Mouse (Mus musculus) small intestine, adult 2 months (tissue): ENCODE results near the gene Rapsn. TPM values are rescaled to one million over a fixed set of nuclear protein-coding genes. Genes with fewer than 3 reads are reported as not detected.
A peak's percentile ranks its signal among the peaks of the same experiment; 100 is the strongest.

Experiments used
- H3K27ac ChIP-seq: fragments of 200-500 bp; 2 replicates; pipeline ENCODE4 v1.5.1; 2012; ENCODE audit warnings: low read depth, low read length, control low read depth, inconsistent platforms; ENCODE audit not compliant: insufficient read depth
- H3K27me3 ChIP-seq: fragments of 200-500 bp; 2 replicates; pipeline ENCODE4 v1.6.1; 2012; ENCODE audit warnings: mild to moderate bottlenecking, moderate library complexity, low read length, inconsistent platforms; ENCODE audit not compliant: control insufficient read depth, insufficient read depth
- H3K36me3 ChIP-seq: fragments of 200-500 bp; 2 replicates; pipeline ENCODE4 v1.6.1; 2012; ENCODE audit warnings: mild to moderate bottlenecking, low read length, control low read depth, inconsistent platforms; ENCODE audit not compliant: control insufficient read depth, insufficient read depth
- H3K4me1 ChIP-seq: fragments of 200-500 bp; 2 replicates; pipeline ENCODE4 v1.6.1; 2012; ENCODE audit warnings: low read length, inconsistent platforms, mixed read lengths; ENCODE audit not compliant: control insufficient read depth, insufficient read depth, insufficient read length
- H3K4me3 ChIP-seq: fragments of 200-500 bp; 2 replicates; pipeline ENCODE4 v1.5.1; 2012; ENCODE audit warnings: low read depth, mild to moderate bottlenecking, control low read depth, inconsistent platforms, low read length, moderate library complexity
- CTCF ChIP-seq: fragments of 200-500 bp; IDR thresholded peaks from 2 replicates; pipeline ENCODE4 v1.5.1; 2012; ENCODE audit warnings: low read depth, mild to moderate bottlenecking, control low read depth, inconsistent platforms, low read length, moderate library complexity, mixed read lengths; ENCODE audit not compliant: insufficient replicate concordance, insufficient read length; ENCODE audit errors: extremely low read depth
- POLR2A ChIP-seq: fragments of 200-500 bp; IDR thresholded peaks from 2 replicates; pipeline ENCODE4 v1.6.1; 2012; ENCODE audit warnings: low read depth, mild to moderate bottlenecking, control low read depth, inconsistent platforms, low read length, moderate library complexity
- WGBS: fragments of 180-500 bp; shearing (Covaris S2); methylation state at CpG from one replicate; pipeline ENCODE4 v1.1.7; 2018; 5-methylcytosine and 5-hydroxymethylcytosine counted together
- polyA plus RNA-seq: library from polyadenylated mRNA; depleted of rRNA; stranded (reverse); fragments of >200 nt; gene quantifications from 2 replicates; pipeline ENCODE4 v1.2.3, GENCODE M21; 2012; rRNA removed

The Rapsn gene
- polyA plus RNA-seq, 1 experiment, result 0.51 TPM

DNA sequence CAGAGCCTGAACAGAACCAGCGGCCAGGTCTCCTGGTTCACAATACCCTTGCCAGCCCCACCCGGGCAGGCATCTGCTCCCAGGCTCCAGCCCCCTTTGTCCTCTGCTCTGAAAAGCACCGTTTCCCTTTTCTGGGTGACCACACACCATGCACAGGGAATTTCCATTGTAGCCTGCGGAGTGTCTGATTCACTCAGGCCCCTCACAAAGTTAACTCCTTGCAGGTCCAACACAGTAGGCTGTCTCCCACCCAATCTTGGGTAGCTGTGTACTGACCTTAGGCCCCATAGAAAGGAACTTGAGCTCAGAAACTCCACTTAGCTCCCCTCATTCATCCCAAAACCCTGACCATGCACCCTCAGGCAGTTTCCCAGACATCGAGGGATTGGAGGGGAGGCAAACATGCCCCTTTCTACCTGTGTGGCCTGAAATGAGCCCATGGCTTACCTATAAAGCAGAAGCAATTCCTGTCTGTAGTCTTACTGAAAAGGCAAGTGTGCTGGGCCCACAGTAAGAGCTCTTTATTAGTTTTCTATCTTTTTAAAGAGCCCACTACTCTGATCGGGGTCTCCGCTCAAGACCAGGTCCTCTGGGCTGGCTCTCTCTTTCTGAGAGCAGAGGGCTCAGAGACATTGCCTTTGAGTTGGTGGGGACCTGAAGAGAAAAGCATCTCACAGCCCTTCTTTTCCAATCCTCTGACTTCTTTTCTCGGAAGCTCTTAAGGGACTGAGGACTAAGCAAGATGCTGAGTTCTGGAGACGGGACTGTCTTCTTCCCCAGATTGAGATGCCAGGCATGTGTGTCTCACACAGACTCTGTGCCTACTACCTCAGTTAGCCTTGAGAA is 51.2 kb downstream of the Rapsn start:
- Histone ChIP-seq H3K36me3 (no peaks in the 10 kb centered on the region), H3K4me3 (no peak overlapping the region), H3K4me1 (peaks cover 7% of the 10 kb centered on the region; the same call in 1 of the 2 replicates), H3K27ac (peak overlapping the region; percentile 27; the same call in 1 of the 2 replicates), H3K27me3 (no peaks in the 10 kb centered on the region)
- no peak for TF ChIP-seq CTCF
- TF ChIP-seq POLR2A, result no peak
- 76% methylated on average over 9 of the region's 9 CpGs for WGBS

DNA sequence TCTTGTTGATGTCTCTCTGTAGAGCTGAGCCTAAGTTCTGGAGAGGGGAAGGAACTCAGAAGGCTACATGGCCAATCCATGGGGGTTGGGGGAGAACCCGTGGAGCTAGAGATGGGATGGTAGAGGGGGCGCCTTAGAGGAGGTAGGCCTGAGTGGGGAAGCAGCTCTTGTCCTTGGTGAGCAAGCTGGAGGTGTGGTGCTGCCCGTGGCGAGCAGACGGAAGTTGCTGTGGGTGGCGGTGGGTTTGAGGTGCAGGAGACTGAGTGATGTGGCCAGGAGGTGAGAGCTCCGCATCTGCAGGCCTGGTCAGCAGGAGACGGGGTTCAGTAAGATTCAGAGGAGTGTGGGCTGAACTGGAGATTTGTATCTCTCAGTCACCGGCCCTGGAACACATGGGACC is 52.0 kb downstream of the Rapsn start:
- 0 out of 2 replicates have a peak overlapping the region, but pooled peaks have one; percentile 12 for H3K27ac ChIP-seq
- TF ChIP-seq POLR2A (no peak), CTCF (no peak)
- no peaks in the 10 kb centered on the region for H3K27me3 ChIP-seq
- 81% methylated on average over 9 of the region's 9 CpGs for WGBS
- 0 out of 2 replicates have a peak, but pooled peaks cover 5% of the 10 kb centered on the region for H3K4me1 ChIP-seq
- no peaks in the 10 kb centered on the region for H3K36me3 ChIP-seq
- no peak overlapping the region for H3K4me3 ChIP-seq

DNA sequence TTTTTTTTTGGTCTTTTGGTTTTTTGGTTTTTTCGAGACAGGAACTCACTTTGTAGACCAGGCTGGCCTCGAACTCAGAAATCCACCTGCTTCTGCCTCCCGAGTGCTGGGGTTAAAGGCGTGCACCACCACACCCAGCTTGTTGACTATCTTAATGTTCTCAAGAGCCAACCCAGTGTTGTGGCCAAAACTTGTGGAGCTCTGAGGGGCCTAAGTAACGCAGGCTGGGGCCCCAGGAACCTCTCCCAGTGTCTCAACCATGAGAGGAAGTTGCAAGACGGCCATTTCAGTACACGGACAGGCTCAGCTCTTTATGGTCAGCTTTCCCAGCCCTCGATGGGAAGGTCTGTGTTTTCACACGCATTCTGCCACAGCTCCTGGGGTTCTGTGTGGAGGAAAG is 53.6 kb downstream of the Rapsn start:
- no peak overlapping the region for H3K4me3 ChIP-seq
- H3K36me3 ChIP-seq, result no peaks in the 10 kb centered on the region
- TF ChIP-seq POLR2A (no peak), CTCF (no peak)
- no peaks in the 10 kb centered on the region for H3K4me1 ChIP-seq
- no peaks in the 10 kb centered on the region for H3K27me3 ChIP-seq
- WGBS, result 72% methylated on average over 9 of the region's 9 CpGs
- no peak overlapping the region for H3K27ac ChIP-seq

DNA sequence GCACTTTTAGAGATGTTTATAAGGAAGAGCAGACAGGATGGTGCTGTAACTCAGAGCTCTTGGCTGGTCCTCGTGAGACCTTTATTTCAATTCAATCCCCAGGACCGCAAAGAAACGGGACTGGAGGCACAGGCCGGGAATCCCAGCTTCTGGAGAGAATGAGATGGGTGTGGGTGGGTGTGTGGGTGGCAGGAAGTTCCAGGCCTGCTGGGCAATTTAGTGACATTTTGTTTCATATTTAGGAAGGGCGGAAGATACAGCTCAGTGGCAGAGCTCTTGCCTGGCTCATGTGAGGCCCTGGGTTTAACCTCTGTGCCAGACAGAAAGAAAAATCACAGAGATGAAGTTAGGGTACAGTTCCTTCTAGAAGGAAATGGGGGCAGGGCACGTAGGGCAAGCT is 54.8 kb downstream of the Rapsn start:
- no peaks in the 10 kb centered on the region for H3K4me1 ChIP-seq
- H3K36me3 ChIP-seq, result no peaks in the 10 kb centered on the region
- H3K27me3 ChIP-seq, result no peaks in the 10 kb centered on the region
- H3K27ac ChIP-seq, result no peak overlapping the region
- WGBS, result 50% methylated on average over 6 of the region's 6 CpGs
- TF ChIP-seq POLR2A, result no peak
- no peak for TF ChIP-seq CTCF
- no peak overlapping the region for H3K4me3 ChIP-seq

DNA sequence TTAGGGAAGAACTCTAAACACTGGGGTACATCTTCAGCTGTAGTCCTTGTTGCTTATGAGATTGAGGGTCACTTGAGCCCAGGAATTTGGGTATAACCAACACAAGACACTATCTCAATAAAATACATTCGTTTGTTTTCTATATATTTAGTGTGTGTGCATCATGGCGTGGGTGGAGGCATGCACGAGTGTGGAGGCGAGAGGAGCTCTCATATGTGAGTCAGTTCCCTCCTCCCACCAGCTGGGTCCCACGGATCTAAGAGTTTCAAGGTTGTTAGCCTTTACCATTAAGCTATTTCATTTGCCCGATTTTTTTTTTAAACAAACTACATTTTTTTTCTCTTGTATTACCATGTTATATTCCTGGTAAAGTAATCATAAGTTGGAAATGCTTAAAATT is 55.4 kb downstream of the Rapsn start:
- TF ChIP-seq POLR2A, result no peak
- no peak for TF ChIP-seq CTCF
- 69% methylated on average over 6 of the region's 6 CpGs for WGBS
- no peak overlapping the region for H3K4me3 ChIP-seq
- H3K27ac ChIP-seq, result no peak overlapping the region
- no peaks in the 10 kb centered on the region for H3K27me3 ChIP-seq
- no peaks in the 10 kb centered on the region for H3K36me3 ChIP-seq
- H3K4me1 ChIP-seq, result no peaks in the 10 kb centered on the region

Other genes with a start within 250 kb of the Rapsn start
- 45.2 and 85.5 TPM in 2 replicates for gene Mtch2, start 188.5 kb upstream of the Rapsn start, polyA plus RNA-seq
- gene C1qtnf4, start 149.8 kb upstream of the Rapsn start, polyA plus RNA-seq, result 3.5 and 4.0 TPM in 2 replicates
- gene Kbtbd4, start 130.9 kb upstream of the Rapsn start, polyA plus RNA-seq, result 5.9 and 9.6 TPM in 2 replicates
- 65.7 and 119 TPM in 2 replicates for gene Ndufs3, start 130.8 kb upstream of the Rapsn start, polyA plus RNA-seq
- gene Celf1, start 95.2 kb upstream of the Rapsn start, polyA plus RNA-seq, result 16.8 and 25.0 TPM in 2 replicates
- gene Psmc3, start 18.4 kb downstream of the Rapsn start, polyA plus RNA-seq, result 41.9 and 79.4 TPM in 2 replicates
- gene Slc39a13, start 34.8 kb downstream of the Rapsn start, polyA plus RNA-seq, result 16.9 and 17.8 TPM in 2 replicates
- 20.3 and 28.8 TPM in 2 replicates for gene Spi1, start 46.8 kb downstream of the Rapsn start, polyA plus RNA-seq
- 0.04 and 0.05 TPM in 2 replicates for gene Mybpc3, start 82.5 kb downstream of the Rapsn start, polyA plus RNA-seq
- 6.8 and 12.2 TPM in 2 replicates for gene Madd, start 148.2 kb downstream of the Rapsn start, polyA plus RNA-seq
- gene Nr1h3, start 167.2 kb downstream of the Rapsn start, polyA plus RNA-seq, result 39.6 and 126 TPM in 2 replicates
- 12.5 and 24.7 TPM in 2 replicates for gene Acp2, start 167.3 kb downstream of the Rapsn start, polyA plus RNA-seq
- gene Ddb2, start 201.4 kb downstream of the Rapsn start, polyA plus RNA-seq, result 2.1 and 3.3 TPM in 2 replicates
- gene Pacsin3, start 220.3 kb downstream of the Rapsn start, polyA plus RNA-seq, result 3.4 and 6.6 TPM in 2 replicates
- gene Arfgap2, start 229.4 kb downstream of the Rapsn start, polyA plus RNA-seq, result 17.6 and 34.6 TPM in 2 replicates